Mouse (Mus musculus): Measurements from ENCODE around the gene Calr4. TPM values are rescaled to one million over a fixed set of nuclear protein-coding genes. Genes with fewer than 3 reads are reported as not detected.

Calr4 gene
- 0.24 and 0.37 TPM in 2 replicates for polyA plus RNA-seq (2014; fragmentation: Nextera tagmentation; extraction: Ambion mirVana)

DNA sequence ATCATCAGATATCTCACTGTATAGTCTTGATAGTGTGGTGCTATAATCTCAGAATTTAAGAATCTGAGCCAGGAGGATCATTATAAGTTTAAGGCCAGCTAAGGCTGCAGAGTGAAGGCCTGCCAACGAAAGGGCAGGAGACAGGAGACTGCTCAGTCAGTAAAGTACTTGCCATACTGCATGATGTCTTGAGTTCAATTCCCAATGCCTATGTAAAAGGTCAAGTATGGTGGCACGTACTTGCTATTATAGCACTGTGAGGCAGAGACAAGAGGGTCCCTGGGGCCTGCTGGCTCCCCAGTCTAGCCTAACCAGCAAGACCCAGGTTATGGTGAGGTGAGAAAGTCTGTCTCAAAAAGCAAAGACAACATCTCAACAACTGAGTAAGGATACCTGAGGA is at the start of gene Calr4:
Gene Calr4 (plus strand): TSS at position 301 of the 400 bp plus-strand sequence.
- WGBS: 81% methylated on average over 2 of the region's 2 CpGs
- Histone ChIP-seq H3K27ac (replicated peaks; ENCODE audit: low read depth, low read length) (no peak within 1 kb of the TSS), H3K4me2 (ENCODE audit: low read depth, low read length) (no peak within 1 kb of the TSS), H3K4me3 (ENCODE audit: low read depth, low read length) (no peak within 1 kb of the TSS), H3K36me3 (ENCODE audit: control insufficient read depth, insufficient read depth, low read length) (no peaks in the 10 kb centered on the region), H3K4me1 (ENCODE audit: control insufficient read depth, insufficient read depth, low read length) (no peaks in the 10 kb centered on the region), H3K9me3 (ENCODE audit: control insufficient read depth, low read length) (no peaks in the 10 kb centered on the region), H3K9ac (ENCODE audit: low read depth, low read length) (no peak within 1 kb of the TSS), H3K27me3 (replicated peaks; ENCODE audit: control insufficient read depth, insufficient read depth, low read length) (no peaks in the 10 kb centered on the region)
- DNase-seq (ENCODE audit: low spot score): no peak
- no peak for ATAC-seq (ENCODE audit: low read depth)

DNA sequence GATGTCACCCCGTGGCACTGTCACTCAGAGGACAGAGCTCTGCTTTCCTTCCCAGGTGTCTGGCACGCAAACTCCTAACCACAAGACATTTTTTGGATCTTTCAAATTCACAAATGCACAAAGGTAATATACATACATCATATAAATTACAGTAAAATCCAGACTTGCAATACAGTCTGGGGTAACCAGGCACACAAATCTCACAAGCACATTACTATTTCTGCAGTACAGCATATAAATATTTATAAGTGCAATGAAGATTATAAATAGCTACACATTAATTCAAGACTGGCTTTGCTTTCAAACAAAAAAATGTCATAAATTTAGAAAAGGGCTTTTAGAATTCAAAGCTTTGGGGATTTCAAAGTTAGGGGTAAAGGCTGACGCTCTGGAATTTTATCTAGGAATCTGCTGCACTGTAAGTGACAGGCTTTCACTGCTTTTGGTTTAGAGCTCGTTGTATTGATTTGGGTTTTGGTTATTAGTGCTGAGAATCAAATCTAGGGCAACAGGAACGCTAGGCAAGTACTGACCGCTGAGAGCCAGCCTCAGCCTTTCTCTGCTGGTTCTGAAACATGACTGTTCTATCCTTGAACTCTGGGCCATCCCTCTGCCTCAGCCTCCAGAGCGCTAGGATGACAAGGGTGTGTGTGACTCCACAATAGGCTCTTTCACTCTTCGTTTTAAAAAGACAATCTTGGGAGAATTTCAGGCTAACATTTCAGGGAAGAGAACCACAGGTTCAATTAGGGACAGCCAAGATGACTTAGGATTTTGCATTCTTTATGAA is 48.5 kb upstream of the Calr4 start:
- no peaks in the 10 kb centered on the region for H3K9me3 ChIP-seq (ENCODE audit: control insufficient read depth, low read length)
- 74% methylated on average over 8 of the region's 8 CpGs for WGBS
- DNase-seq (ENCODE audit: low spot score): no peak
- H3K4me2 ChIP-seq (ENCODE audit: low read depth, low read length): no peak overlapping the region
- H3K9ac ChIP-seq (ENCODE audit: low read depth, low read length): no peak overlapping the region
- no peaks in the 10 kb centered on the region for H3K36me3 ChIP-seq (ENCODE audit: control insufficient read depth, insufficient read depth, low read length)
- peak overlapping the region; percentile 28 for H3K27ac ChIP-seq (replicated peaks; ENCODE audit: low read depth, low read length)
- no peaks in the 10 kb centered on the region for H3K27me3 ChIP-seq (replicated peaks; ENCODE audit: control insufficient read depth, insufficient read depth, low read length)
- ATAC-seq (ENCODE audit: low read depth): no peak
- H3K4me1 ChIP-seq (ENCODE audit: control insufficient read depth, insufficient read depth, low read length): peaks cover 4% of the 10 kb centered on the region; the same call in 1 of the 2 replicates
- no peak overlapping the region for H3K4me3 ChIP-seq (ENCODE audit: low read depth, low read length)

- WGBS: 71% methylated on average over 10 of the region's 10 CpGs
- no peaks in the 10 kb centered on the region for H3K36me3 ChIP-seq (ENCODE audit: control insufficient read depth, insufficient read depth, low read length)
- no peak overlapping the region for H3K4me2 ChIP-seq (ENCODE audit: low read depth, low read length)
- no peak overlapping the region for H3K9ac ChIP-seq (ENCODE audit: low read depth, low read length)
- no peak for ATAC-seq (ENCODE audit: low read depth)
- no peaks in the 10 kb centered on the region for H3K9me3 ChIP-seq (ENCODE audit: control insufficient read depth, low read length)
- no peaks in the 10 kb centered on the region for H3K4me1 ChIP-seq (ENCODE audit: control insufficient read depth, insufficient read depth, low read length)
- DNase-seq (ENCODE audit: low spot score): no peak
- H3K4me3 ChIP-seq (ENCODE audit: low read depth, low read length): no peak overlapping the region
- no peaks in the 10 kb centered on the region for H3K27me3 ChIP-seq (replicated peaks; ENCODE audit: control insufficient read depth, insufficient read depth, low read length)
- H3K27ac ChIP-seq (replicated peaks; ENCODE audit: low read depth, low read length): no peak overlapping the region
Measured at GRCm38 (mm10) chr4:109191598-109191997, 42.7 kb upstream of the Calr4 start.

DNA sequence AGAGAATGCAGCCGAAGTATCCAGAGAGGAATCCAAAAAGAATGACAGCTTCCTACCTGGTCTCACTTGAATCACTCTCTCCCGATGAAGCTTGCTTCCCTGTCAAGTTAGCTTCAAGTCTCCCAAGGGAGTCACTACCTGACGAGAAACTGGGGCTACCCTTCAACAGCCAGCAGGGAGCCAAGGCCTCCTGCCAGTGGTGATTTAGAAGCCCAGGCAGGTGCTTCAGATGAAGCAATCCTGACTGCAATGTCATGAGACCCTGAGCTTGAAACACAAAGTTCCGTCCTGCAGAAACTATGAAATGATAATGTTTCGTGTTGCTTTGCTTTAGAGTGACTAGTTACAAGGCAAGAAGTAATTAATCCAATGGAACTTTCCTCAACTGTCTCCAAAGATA is 40.4 kb upstream of the Calr4 start:
- H3K27me3 ChIP-seq (replicated peaks; ENCODE audit: control insufficient read depth, insufficient read depth, low read length): no peaks in the 10 kb centered on the region
- no peaks in the 10 kb centered on the region for H3K4me1 ChIP-seq (ENCODE audit: control insufficient read depth, insufficient read depth, low read length)
- no peaks in the 10 kb centered on the region for H3K9me3 ChIP-seq (ENCODE audit: control insufficient read depth, low read length)
- WGBS: 85% methylated on average over 5 of the region's 5 CpGs
- DNase-seq (ENCODE audit: low spot score): no peak
- H3K27ac ChIP-seq (replicated peaks; ENCODE audit: low read depth, low read length): no peak overlapping the region
- no peak overlapping the region for H3K9ac ChIP-seq (ENCODE audit: low read depth, low read length)
- H3K4me2 ChIP-seq (ENCODE audit: low read depth, low read length): no peak overlapping the region
- H3K36me3 ChIP-seq (ENCODE audit: control insufficient read depth, insufficient read depth, low read length): no peaks in the 10 kb centered on the region
- H3K4me3 ChIP-seq (ENCODE audit: low read depth, low read length): no peak overlapping the region
- no peak for ATAC-seq (ENCODE audit: low read depth)

DNA sequence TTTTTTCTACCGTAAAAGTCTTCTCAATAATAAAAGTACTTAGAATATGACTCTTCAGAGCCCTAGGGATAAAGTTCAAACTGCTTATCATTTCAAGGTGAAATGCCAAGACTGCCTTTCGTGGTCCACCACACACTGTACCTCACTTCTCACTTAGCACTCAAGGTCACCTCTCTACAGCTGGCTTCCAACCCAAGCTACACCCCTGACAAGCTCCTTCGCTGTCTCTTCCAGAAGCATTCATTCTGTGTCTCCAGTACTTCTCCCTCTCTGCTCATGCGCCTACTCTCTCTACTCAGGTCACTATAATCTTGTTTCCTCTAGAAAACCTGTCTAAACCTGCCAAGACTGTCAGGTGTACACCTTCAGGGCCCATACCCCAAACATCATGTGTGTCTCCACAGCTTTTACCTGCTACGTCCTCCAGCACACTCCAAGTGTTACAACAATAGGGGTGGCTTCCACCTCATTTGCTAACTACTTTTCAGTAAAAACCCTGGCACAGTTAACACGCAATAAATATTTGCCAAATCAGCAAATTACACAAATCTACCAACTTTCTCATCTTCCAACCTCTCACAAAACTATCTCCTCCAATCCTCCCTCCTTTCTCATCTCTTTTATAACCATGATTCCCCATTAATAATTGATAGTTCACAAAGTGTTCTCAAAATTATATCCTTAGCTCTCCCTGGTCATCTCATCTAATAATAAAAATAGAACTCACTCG is 38.2 kb upstream of the Calr4 start:
- H3K9me3 ChIP-seq (ENCODE audit: control insufficient read depth, low read length): no peaks in the 10 kb centered on the region
- H3K4me1 ChIP-seq (ENCODE audit: control insufficient read depth, insufficient read depth, low read length): 0 out of 2 replicates have a peak, but pooled peaks cover 7% of the 10 kb centered on the region
- H3K27ac ChIP-seq (replicated peaks; ENCODE audit: low read depth, low read length): no peak overlapping the region
- ATAC-seq (ENCODE audit: low read depth) (no peak), DNase-seq (ENCODE audit: low spot score) (no peak)
- H3K4me2 ChIP-seq (ENCODE audit: low read depth, low read length): no peak overlapping the region
- 80% methylated on average over 7 of the region's 7 CpGs for WGBS
- no peak overlapping the region for H3K4me3 ChIP-seq (ENCODE audit: low read depth, low read length)
- H3K9ac ChIP-seq (ENCODE audit: low read depth, low read length): no peak overlapping the region
- no peaks in the 10 kb centered on the region for H3K27me3 ChIP-seq (replicated peaks; ENCODE audit: control insufficient read depth, insufficient read depth, low read length)
- H3K36me3 ChIP-seq (ENCODE audit: control insufficient read depth, insufficient read depth, low read length): no peaks in the 10 kb centered on the region

DNA sequence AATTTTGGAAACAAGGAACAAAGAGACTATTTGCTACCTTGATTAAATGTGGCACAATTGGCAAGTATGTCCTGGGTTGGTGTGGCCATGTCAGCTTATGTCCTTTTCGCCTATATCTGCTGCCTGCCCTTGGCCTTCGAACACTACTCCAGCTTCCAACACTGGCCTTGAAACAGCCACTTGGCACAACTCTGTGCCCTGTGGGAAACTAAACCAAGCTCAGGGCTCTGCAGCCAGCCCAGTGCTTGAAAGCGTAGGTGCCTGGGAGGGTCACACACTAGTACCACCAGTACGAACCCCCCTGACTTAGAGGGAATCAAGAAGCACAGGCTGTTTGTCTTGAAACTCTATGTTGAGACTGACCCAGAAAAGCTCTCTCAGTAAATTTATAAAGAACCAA is 35.2 kb upstream of the Calr4 start:
- H3K4me1 ChIP-seq (ENCODE audit: control insufficient read depth, insufficient read depth, low read length): 0 out of 2 replicates have a peak, but pooled peaks cover 8% of the 10 kb centered on the region
- H3K4me2 ChIP-seq (ENCODE audit: low read depth, low read length): no peak overlapping the region
- ATAC-seq (ENCODE audit: low read depth) (no peak), DNase-seq (ENCODE audit: low spot score) (no peak)
- no peak overlapping the region for H3K4me3 ChIP-seq (ENCODE audit: low read depth, low read length)
- no peaks in the 10 kb centered on the region for H3K27me3 ChIP-seq (replicated peaks; ENCODE audit: control insufficient read depth, insufficient read depth, low read length)
- no peak overlapping the region for H3K27ac ChIP-seq (replicated peaks; ENCODE audit: low read depth, low read length)
- 94% methylated on average over 4 of the region's 4 CpGs for WGBS
- no peaks in the 10 kb centered on the region for H3K36me3 ChIP-seq (ENCODE audit: control insufficient read depth, insufficient read depth, low read length)
- H3K9ac ChIP-seq (ENCODE audit: low read depth, low read length): no peak overlapping the region
- H3K9me3 ChIP-seq (ENCODE audit: control insufficient read depth, low read length): no peaks in the 10 kb centered on the region

DNA sequence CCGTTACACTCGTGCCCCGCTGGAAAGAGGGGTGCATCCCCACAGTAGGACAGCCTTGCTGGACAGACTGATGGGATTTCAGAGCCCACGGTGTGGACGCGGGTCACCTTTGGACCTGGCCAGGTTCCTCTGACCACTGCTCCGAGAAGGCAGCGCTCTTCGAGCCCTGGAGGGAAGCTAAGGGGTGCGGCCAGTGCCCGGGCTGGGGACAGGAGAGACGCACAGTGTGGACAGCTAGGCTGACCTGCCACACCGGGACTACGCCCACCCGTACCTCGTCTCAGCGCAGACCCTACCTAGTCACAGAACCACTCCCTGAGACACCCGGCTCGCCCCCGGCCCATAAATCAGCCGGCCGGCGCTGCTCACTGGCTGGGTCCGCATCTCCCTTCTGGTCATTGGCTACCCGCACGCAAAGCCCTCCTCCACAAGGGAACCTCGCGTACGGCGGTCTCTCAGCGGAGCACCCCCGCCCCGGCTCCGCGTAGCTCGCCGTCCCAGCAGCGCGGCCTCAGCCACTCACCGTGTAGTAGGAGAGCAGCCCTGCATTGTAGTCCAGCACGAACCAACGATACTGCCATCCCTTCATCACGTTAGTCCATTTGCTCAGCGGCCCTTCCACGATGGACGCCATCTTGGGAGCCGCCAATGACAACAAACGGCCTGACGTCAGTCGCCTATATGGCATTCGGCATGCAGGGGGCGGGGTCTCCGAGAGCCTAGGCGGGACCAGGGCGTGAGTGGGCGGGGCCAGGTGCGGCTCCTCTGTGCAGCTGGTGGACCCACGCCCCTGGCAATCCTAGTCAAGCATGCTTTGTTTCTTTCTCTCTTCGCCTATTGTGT is 32.5 kb upstream of the Calr4 start, which contains the start of gene Osbpl9:
Gene Osbpl9 (minus strand): TSS at position 691 of the 843 bp plus-strand sequence.
- under 1% methylated on average over 57 of the region's 59 CpGs for WGBS
- peak; percentile 98 for ATAC-seq (ENCODE audit: low read depth)
- 0 out of 2 replicates have a peak, but pooled peaks cover 8% of the 10 kb centered on the region for H3K4me1 ChIP-seq (ENCODE audit: control insufficient read depth, insufficient read depth, low read length)

DNA sequence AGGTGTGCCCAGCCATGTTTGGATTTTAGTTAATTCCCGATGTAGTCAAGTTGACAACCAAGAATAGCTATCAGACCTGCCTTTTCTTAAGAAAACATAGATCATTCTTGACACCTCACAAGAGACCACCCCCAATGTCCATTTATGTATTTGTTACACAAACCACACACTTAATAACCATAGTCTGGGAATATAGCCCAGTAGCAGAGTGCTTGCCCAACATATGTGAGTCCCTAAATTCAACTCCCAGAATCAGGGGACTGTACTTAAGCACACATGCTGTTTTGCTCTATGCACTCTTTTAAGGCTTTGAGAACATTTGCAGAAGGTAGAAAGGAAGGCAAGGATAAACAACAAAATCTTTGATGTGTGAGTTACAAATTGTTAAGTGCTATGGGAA is 30.4 kb upstream of the Calr4 start:
- 0 out of 2 replicates have a peak, but pooled peaks cover 8% of the 10 kb centered on the region for H3K4me1 ChIP-seq (ENCODE audit: control insufficient read depth, insufficient read depth, low read length)
- H3K27me3 ChIP-seq (replicated peaks; ENCODE audit: control insufficient read depth, insufficient read depth, low read length): no peaks in the 10 kb centered on the region
- H3K4me2 ChIP-seq (ENCODE audit: low read depth, low read length): no peak overlapping the region
- H3K4me3 ChIP-seq (ENCODE audit: low read depth, low read length): no peak overlapping the region
- ATAC-seq (ENCODE audit: low read depth): no peak
- no peaks in the 10 kb centered on the region for H3K9me3 ChIP-seq (ENCODE audit: control insufficient read depth, low read length)
- 72% methylated on average over 1 of the region's 1 CpGs for WGBS
- H3K36me3 ChIP-seq (ENCODE audit: control insufficient read depth, insufficient read depth, low read length): no peaks in the 10 kb centered on the region
- H3K9ac ChIP-seq (ENCODE audit: low read depth, low read length): no peak overlapping the region
- no peak for DNase-seq (ENCODE audit: low spot score)
- H3K27ac ChIP-seq (replicated peaks; ENCODE audit: low read depth, low read length): no peak overlapping the region

More for the DNA sequence above, 32.5 kb upstream of the Calr4 start, which contains the start of gene Osbpl9:
- H3K9me3 ChIP-seq (ENCODE audit: control insufficient read depth, low read length): no peaks in the 10 kb centered on the region
- peak within 1 kb of the TSS; percentile 62 for H3K4me3 ChIP-seq (ENCODE audit: low read depth, low read length)
- peak; percentile 98 for DNase-seq (ENCODE audit: low spot score)
- H3K27me3 ChIP-seq (replicated peaks; ENCODE audit: control insufficient read depth, insufficient read depth, low read length): no peaks in the 10 kb centered on the region
- H3K36me3 ChIP-seq (ENCODE audit: control insufficient read depth, insufficient read depth, low read length): no peaks in the 10 kb centered on the region
- H3K4me2 ChIP-seq (ENCODE audit: low read depth, low read length): peak within 1 kb of the TSS; percentile 84
- H3K27ac ChIP-seq (replicated peaks; ENCODE audit: low read depth, low read length): peak within 1 kb of the TSS; percentile 96
- H3K9ac ChIP-seq (ENCODE audit: low read depth, low read length): peak within 1 kb of the TSS; percentile 74

All from embryonic facial prominence, embryonic 14.5 days (tissue).